Mouse (Mus musculus) thymus, adult 2 months (tissue): ENCODE results near the gene Lsg1.

Experiments
- CTCF ChIP-seq: fragments of 200-500 bp; IDR thresholded peaks from 2 replicates; pipeline ENCODE4 v1.5.1; 2012; ENCODE audit warnings: mild to moderate bottlenecking, control low read depth, low read length, moderate library complexity, borderline replicate concordance; ENCODE audit not compliant: control insufficient read depth, poor library complexity, insufficient read depth; ENCODE audit errors: extremely low read depth
- POLR2A ChIP-seq: fragments of 200-500 bp; IDR thresholded peaks from 2 replicates; pipeline ENCODE4 v1.6.1; 2012; ENCODE audit warnings: mild to moderate bottlenecking, low read length, control low read depth, moderate library complexity; ENCODE audit not compliant: control insufficient read depth, poor library complexity, insufficient read depth; ENCODE audit errors: extremely low read depth

DNA sequence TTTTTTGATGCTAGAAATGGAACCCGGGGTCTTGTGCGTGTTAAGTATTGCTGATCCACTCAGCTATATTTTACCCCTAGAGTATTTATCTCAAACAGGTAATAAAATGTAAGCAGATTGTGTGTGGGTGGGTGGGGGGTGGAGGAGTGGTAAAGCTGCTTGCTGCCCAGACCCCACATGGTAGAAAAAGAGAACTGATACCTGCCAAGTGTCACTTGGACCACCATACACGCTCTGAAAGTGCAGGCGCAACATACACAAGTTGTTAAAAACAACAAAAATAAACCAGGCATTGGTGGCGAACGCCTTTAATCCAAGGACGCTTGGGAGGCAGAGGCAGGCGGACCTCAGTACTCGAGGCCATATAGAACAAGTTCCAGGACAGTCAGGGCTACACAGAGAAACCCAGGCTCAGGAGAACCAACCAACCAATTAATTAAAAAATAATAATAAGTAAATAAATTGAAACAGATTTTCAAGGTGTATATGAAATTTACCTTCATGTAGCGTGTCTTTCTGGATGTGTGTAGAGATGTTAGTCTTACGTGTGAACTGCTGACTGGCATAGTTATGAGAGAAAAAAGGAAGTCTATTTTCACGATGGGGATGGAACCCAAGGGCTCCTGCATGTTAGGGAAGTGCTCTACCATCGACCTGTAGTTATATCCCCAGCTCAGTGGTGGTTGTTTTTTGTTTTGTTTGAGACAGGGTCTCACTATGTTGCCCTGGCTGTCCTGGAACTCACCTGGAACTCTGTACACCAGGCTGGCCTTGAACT, 75.6 kb downstream of the Lsg1 start:
- TF ChIP-seq CTCF (no peak), POLR2A (no peak)
